Mouse (Mus musculus) forebrain, embryonic 11.5 days (tissue): Measurements from ENCODE around the gene Slc8b1. TPM values are rescaled to one million over a fixed set of nuclear protein-coding genes. Genes with fewer than 3 reads are reported as not detected.

Experiments
- ATAC-seq: fragments of 200-750 bp; cut with Nextera tagmentation; replicated peaks from 2 replicates; pipeline ENCODE4 v1.8.0; 2017; ENCODE audit warnings: moderate TSS enrichment; ENCODE audit not compliant: low FRiP score
- DNase-seq: peaks from one replicate; pipeline ENCODE4 v3.0.0-alpha.2; 2017; ENCODE audit warnings: low spot score
- H3K27ac ChIP-seq: fragments of 300-500 bp; sonication (generic); 2 replicates; pipeline ENCODE4 v1.5.1; 2014; ENCODE audit warnings: low read depth, low read length
- H3K27me3 ChIP-seq: fragments of 300-500 bp; sonication (generic); 2 replicates; pipeline ENCODE4 v1.6.1; 2014; ENCODE audit warnings: mild to moderate bottlenecking, low read length, mixed read lengths; ENCODE audit not compliant: control insufficient read depth, insufficient read depth
- H3K36me3 ChIP-seq: fragments of 300-500 bp; sonication (generic); 2 replicates; pipeline ENCODE4 v1.6.1; 2014; ENCODE audit warnings: mild to moderate bottlenecking, low read length, moderate library complexity, mixed read lengths; ENCODE audit not compliant: control insufficient read depth, insufficient read depth
- H3K4me1 ChIP-seq: fragments of 300-500 bp; sonication (generic); replicated peaks from 2 replicates; pipeline ENCODE4 v1.6.1; 2014; ENCODE audit warnings: low read length, mixed read lengths; ENCODE audit not compliant: control insufficient read depth, insufficient read depth
- H3K4me2 ChIP-seq: fragments of 300-500 bp; sonication (generic); 2 replicates; pipeline ENCODE4 v1.6.1; 2014; ENCODE audit warnings: low read depth, mild to moderate bottlenecking, low read length, moderate library complexity, mixed read lengths; ENCODE audit not compliant: severe bottlenecking
- H3K4me3 ChIP-seq: fragments of 300-500 bp; sonication (generic); 2 replicates; pipeline ENCODE4 v1.5.1; 2014; ENCODE audit warnings: low read depth, low read length
- H3K9ac ChIP-seq: fragments of 300-500 bp; sonication (generic); 2 replicates; pipeline ENCODE4 v1.6.1; 2014; ENCODE audit warnings: low read length
- H3K9me3 ChIP-seq: fragments of 300-500 bp; sonication (generic); 2 replicates; pipeline ENCODE4 v1.6.1; 2016; ENCODE audit warnings: low read length, mixed read lengths; ENCODE audit not compliant: control insufficient read depth
- WGBS: fragments of 180-500 bp; shearing (Covaris S2); extraction: QIAGEN DNeasy Blood & Tissue Kit; methylation state at CpG from one replicate; pipeline ENCODE4 v1.1.7; 2014; 5-methylcytosine and 5-hydroxymethylcytosine counted together
- polyA plus RNA-seq: library from polyadenylated mRNA; unstranded; fragments of >200 nt; fragmentation: Nextera tagmentation; extraction: Ambion mirVana; gene quantifications from 2 replicates; pipeline ENCODE4 v1.2.1, GENCODE M21; 2014

The Slc8b1 gene
- polyA plus RNA-seq: 2.9 and 3.3 TPM in 2 replicates

DNA sequence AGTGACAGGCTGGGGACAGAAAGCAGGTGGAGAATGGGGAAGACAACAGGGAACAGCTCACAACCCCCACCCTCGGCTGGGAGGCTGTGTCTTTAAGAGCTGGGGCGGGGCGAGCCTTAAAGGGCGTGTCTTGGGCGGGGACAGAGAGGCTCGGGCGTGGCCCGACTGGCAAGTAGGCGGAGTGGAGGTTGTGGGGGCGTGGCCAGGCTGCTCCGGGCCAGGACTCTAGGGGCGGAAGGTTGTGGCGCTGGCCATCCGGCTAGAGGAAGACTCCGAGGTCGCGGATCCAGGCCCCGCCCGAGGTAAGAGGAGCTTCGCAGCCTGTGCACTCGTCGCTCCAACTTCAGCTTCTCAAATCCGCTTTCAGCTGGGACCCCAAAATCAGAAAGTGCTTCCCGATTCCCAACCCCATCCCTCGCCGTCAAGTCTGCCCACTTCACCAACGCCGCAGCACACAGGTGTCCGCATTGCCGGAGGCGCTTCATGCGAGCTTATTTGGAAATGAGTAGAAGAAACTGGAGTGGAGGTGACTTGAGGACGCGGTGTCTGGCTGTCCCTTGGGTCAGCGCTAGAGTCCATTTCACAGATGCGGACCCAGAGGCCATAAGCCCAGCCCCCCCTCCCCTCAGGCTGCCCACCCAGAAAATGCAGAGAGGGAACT, at the start of gene Slc8b1:
Gene Slc8b1, plus strand, starts transcription at position 187 of the 661 bp plus-strand sequence.
- Histone ChIP-seq H3K27ac (no peak within 1 kb of the TSS), H3K9ac (peak within 1 kb of the TSS; percentile 33; the same call in 1 of the 2 replicates), H3K36me3 (no peaks in the 10 kb centered on the region), H3K4me1 (0 out of 2 replicates have a peak, but pooled peaks cover 7% of the 10 kb centered on the region), H3K9me3 (no peaks in the 10 kb centered on the region), H3K4me2 (peak within 1 kb of the TSS; percentile 60), H3K4me3 (peak within 1 kb of the TSS; percentile 39), H3K27me3 (peaks cover 2% of the 10 kb centered on the region; the same call in 1 of the 2 replicates)
- WGBS: under 1% methylated on average over 36 of the region's 36 CpGs
- DNase-seq: peak; percentile 97
- ATAC-seq: peak; percentile 92

DNA sequence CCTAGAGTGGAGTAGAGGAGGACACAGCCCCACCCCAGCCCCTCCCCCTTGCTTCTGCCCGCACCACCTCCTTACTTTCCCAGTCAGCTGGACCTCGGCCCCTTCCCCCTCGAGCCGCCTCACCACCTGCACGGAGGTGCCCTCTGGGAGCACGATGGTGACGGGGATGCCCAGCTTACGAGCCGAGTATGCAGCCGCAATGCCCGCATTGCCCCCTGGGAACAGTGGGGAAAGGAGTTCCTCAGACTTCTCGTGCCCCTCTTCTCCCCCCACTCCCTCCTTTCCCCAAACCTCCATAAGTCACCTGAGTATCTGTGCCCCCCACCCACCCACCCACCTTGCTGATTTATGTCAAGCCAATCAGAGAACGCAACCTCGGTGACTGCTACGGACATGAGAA, 49.1 kb upstream of the Slc8b1 start:
- H3K9me3 ChIP-seq: no peaks in the 10 kb centered on the region
- WGBS: 84% methylated on average over 15 of the region's 15 CpGs
- no peaks in the 10 kb centered on the region for H3K27me3 ChIP-seq
- no peaks in the 10 kb centered on the region for H3K4me1 ChIP-seq
- no peak overlapping the region for H3K9ac ChIP-seq
- H3K27ac ChIP-seq: no peak overlapping the region
- ATAC-seq (no peak), DNase-seq (no peak)
- H3K4me3 ChIP-seq: no peak overlapping the region
- H3K4me2 ChIP-seq: no peak overlapping the region
- no peaks in the 10 kb centered on the region for H3K36me3 ChIP-seq

DNA sequence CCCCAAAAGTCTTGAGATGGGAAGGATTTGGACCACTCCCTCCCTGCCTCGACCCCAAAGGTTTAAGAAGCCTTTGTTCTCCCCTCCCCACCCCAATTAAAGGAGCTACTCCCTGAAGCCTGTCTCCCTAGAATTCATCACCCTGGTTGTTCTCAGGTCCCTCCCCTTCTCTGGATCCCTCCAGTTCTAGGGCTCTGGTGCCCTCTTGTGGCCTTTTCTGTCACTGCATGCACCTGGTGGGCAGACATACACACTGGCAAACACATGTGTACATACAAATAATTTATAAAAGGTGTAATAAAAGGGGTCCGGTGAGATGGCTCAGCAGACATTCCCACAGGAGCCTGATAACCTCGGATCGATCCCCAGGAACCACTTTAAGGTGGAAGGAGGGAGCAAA, 46.6 kb upstream of the Slc8b1 start:
- DNase-seq (peak; percentile 72), ATAC-seq (no peak)
- no peak overlapping the region for H3K27ac ChIP-seq
- no peak overlapping the region for H3K9ac ChIP-seq
- H3K4me3 ChIP-seq: no peak overlapping the region
- 83% methylated on average over 4 of the region's 4 CpGs for WGBS
- H3K36me3 ChIP-seq: no peaks in the 10 kb centered on the region
- H3K4me1 ChIP-seq: no peaks in the 10 kb centered on the region
- no peaks in the 10 kb centered on the region for H3K9me3 ChIP-seq
- no peak overlapping the region for H3K4me2 ChIP-seq
- H3K27me3 ChIP-seq: no peaks in the 10 kb centered on the region

DNA sequence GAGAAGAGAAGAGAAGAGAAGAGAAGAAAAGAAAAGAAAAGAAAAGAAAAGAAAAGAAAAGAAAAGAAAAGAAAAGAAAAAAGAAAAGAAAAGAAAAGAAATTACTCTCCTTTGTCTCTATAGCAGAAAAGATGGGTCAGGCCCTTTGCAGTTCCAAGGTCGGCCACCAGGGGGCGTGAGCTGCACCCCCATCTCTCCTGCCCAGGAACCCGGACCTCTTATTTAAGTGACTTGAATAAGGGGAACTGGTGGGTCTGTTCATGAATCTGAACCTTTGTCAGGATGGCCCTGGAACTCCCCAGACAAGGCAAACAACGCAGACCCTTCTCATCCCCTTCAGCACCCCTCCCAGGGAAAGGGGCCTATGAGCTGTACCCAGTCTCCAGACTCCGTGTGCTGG, 45.9 kb upstream of the Slc8b1 start:
- H3K36me3 ChIP-seq: no peaks in the 10 kb centered on the region

DNA sequence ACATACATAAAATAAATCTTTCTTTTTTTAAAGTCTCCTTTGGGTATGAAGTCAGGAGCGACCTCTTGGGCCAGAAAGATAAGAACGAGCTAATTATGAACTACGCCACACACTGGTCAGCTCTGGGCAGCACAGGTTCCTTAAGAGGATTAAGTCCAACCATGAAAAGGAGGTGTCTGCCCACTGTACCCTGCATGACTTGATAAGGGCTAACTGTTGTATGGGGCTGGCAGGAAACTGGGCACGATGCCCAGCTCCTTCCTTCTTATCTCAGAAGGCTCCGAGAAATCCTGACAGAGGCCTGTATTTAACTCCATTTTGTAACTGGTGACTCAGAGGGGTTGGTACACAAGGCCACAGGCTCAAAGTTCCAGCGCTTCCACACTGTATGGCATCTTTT, 45.1 kb upstream of the Slc8b1 start:
- Histone ChIP-seq H3K4me2 (no peak overlapping the region), H3K4me3 (no peak overlapping the region), H3K36me3 (no peaks in the 10 kb centered on the region), H3K9me3 (no peaks in the 10 kb centered on the region), H3K4me1 (no peaks in the 10 kb centered on the region), H3K27me3 (no peaks in the 10 kb centered on the region), H3K27ac (no peak overlapping the region), H3K9ac (no peak overlapping the region)
- ATAC-seq: no peak
- DNase-seq: no peak
- WGBS: 91% methylated on average over 6 of the region's 6 CpGs

More for the DNA sequence above, 45.9 kb upstream of the Slc8b1 start:
- DNase-seq (peak; percentile 66), ATAC-seq (no peak)
- Histone ChIP-seq H3K9me3 (no peaks in the 10 kb centered on the region), H3K4me3 (no peak overlapping the region), H3K4me2 (no peak overlapping the region), H3K9ac (no peak overlapping the region), H3K27me3 (no peaks in the 10 kb centered on the region), H3K27ac (no peak overlapping the region), H3K4me1 (no peaks in the 10 kb centered on the region)
- WGBS: 44% methylated on average over 5 of the region's 5 CpGs

DNA sequence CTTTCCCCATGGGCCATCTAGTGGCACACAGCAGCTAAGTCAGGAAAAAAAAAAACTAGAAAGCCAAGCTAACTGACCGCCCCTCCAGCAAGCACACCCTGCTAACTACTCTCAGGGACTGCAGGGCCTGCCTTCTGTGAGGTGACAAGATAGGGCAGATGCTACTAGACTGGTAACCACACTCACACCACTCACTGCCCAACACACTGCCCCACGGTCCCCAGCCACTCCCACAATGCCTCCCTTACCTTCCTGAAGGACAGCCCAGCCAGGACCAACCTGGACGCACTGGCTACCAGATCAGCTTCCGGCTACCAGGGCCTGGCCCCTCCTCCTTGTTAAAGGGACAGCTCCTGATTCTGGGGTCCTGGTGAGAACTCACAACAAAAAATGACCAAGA, 43.9 kb upstream of the Slc8b1 start:
- peak overlapping the region; percentile 2; the same call in 1 of the 2 replicates for H3K4me2 ChIP-seq
- DNase-seq (no peak), ATAC-seq (no peak)
- H3K9ac ChIP-seq: no peak overlapping the region
- H3K4me1 ChIP-seq: no peaks in the 10 kb centered on the region
- H3K27ac ChIP-seq: no peak overlapping the region
- no peak overlapping the region for H3K4me3 ChIP-seq
- no peaks in the 10 kb centered on the region for H3K27me3 ChIP-seq
- 10% methylated on average over 4 of the region's 4 CpGs for WGBS
- no peaks in the 10 kb centered on the region for H3K36me3 ChIP-seq
- H3K9me3 ChIP-seq: no peaks in the 10 kb centered on the region

DNA sequence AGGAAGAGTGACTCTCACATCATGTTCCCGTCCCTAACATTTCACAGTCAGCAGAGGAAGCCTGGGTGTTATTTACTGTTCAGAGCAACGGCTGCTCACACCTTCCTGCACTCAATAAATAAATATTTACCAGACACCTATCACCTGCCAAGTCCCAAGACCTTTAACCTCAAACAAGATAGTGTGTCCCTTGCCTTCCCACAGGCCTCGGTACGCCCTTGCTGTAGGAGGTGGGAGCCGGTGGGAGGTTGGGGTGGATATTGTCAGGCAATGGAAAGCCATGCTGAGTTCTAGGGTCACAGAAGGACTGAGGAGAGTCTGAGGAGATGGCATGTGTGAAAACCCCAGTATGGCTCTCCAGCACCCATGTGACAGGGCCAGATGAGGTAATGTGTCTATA, 42.6 kb upstream of the Slc8b1 start:
- Histone ChIP-seq H3K9me3 (no peaks in the 10 kb centered on the region), H3K4me1 (no peaks in the 10 kb centered on the region), H3K4me3 (no peak overlapping the region), H3K27ac (no peak overlapping the region), H3K4me2 (no peak overlapping the region), H3K27me3 (no peaks in the 10 kb centered on the region), H3K36me3 (no peaks in the 10 kb centered on the region), H3K9ac (no peak overlapping the region)
- DNase-seq (no peak), ATAC-seq (no peak)
- 88% methylated on average over 5 of the region's 5 CpGs for WGBS

DNA sequence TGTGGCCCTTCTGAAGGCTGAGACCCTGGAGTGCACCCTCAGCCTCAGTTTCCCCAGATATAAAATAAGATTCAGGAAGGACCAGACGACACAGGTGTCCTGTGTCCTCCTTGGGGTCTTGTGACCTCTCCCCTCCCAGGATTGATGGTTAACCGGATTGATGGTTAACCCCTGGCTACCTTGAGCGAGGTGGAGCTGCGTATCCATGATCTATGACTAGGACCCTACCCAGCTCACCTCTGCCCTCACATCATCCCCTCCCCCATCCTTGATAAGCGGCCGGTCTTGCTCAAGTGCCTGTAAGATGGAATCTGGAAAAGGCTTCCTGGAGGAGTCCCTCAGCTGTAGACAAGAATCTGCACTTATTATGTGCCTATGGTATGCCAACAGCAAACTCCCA, 42.1 kb upstream of the Slc8b1 start:
- 90% methylated on average over 6 of the region's 6 CpGs for WGBS
- DNase-seq (no peak), ATAC-seq (no peak)
- Histone ChIP-seq H3K4me3 (no peak overlapping the region), H3K27me3 (no peaks in the 10 kb centered on the region), H3K9me3 (no peaks in the 10 kb centered on the region), H3K9ac (no peak overlapping the region), H3K36me3 (no peaks in the 10 kb centered on the region), H3K4me1 (no peaks in the 10 kb centered on the region), H3K27ac (no peak overlapping the region), H3K4me2 (no peak overlapping the region)

DNA sequence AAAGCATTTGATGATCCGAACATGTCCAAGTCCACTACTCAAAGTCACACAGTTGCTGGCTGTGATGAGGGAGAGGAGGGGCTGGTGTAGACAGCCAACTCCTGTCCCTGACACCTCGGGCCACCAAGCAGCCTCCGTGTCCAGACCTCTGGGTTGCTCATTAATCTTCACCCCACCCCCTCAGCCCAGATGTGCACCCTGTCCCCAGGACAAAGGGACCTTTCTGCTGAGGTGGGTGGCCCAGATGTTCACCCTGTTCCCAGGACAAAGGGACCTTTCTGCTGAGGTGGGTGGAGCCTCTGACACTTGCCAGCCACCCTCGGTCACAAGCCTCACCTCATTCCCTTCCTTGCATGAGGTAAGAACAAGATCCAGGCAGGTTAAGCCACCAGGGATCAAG, 39.4 kb upstream of the Slc8b1 start:
- Histone ChIP-seq H3K36me3 (no peaks in the 10 kb centered on the region), H3K9me3 (no peaks in the 10 kb centered on the region), H3K4me2 (no peak overlapping the region), H3K9ac (no peak overlapping the region), H3K27ac (no peak overlapping the region), H3K4me3 (no peak overlapping the region), H3K27me3 (no peaks in the 10 kb centered on the region), H3K4me1 (no peaks in the 10 kb centered on the region)
- WGBS: 70% methylated on average over 4 of the region's 4 CpGs
- ATAC-seq: no peak
- no peak for DNase-seq
